In the genomic region with DNA sequence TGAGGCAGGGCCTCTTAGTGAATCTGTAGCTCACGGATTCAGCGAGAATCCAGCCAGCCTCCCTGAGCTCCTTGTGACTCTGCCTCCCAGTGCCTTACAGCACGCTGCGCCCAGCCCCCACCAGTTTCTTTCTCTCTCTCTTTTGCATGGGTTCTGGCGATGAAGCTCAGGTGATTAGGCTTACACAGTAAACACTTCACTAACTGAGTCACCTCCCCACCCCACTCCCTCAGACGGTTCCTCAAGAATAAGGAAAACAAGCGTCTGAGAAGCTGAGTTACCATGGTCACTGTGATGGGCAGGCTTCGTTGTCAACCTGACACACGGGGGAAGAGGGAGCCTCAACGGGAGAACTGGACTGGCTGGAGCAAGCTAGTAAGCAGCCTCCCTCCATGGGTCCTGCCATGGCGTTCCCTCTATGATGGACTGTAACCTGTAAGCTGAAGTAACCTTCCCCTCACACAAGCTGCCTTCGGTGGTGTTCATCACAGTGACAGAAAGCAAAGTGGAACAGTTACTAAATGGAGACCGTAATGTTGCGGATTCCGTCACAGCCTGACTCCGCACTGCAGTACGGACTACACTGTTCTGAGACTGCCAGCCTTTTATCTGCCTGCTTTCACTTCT, we compare ENCODE assay signal across 15 mouse cellular contexts. TPM values are rescaled to one million over a fixed set of nuclear protein-coding genes. Genes with fewer than 3 reads are reported as not detected.
DNase-seq lines count a peak whose midpoint lies in the region; ATAC-seq and TF ChIP-seq lines count a peak whose summit lies in the region.
"Had no signal": no experiment of that assay in that cellular context is flagged by ENCODE, and none has a peak within 500 bp of the region (broad histone marks: within the 10 kb centered on the region; RNA-seq: fewer than 3 reads in every experiment).

No protein-coding gene starts in this region.

- no peak overlapping the region for H3K4me3 ChIP-seq in heart, embryonic 13.5 days
- H3K4me3 ChIP-seq in heart, adult 2 months = no peak overlapping the region
- no peak overlapping the region for H3K4me3 ChIP-seq in neural tube, embryonic 11.5 days (ENCODE audit: low read depth, low read length)
- H3K4me3 ChIP-seq in neural tube, embryonic 15.5 days (replicated peaks) = no peak overlapping the region
- no peak overlapping the region for H3K4me3 ChIP-seq in lung, embryonic 14.5 days (ENCODE audit: low read depth, low read length)
- no peak overlapping the region for H3K4me3 ChIP-seq in stomach, postnatal 0 days (ENCODE audit: low read depth, low read length)
- H3K4me3 ChIP-seq: erythroblast, embryonic 14.5 days; liver, embryonic 12.5 days had no signal

- no peak for TF ChIP-seq EP300 in heart, adult 2 months (IDR thresholded peaks at IDR 0.05; ENCODE audit: insufficient read depth, low read depth, low read length)
- TF ChIP-seq EP300 in stomach, postnatal 0 days (optimal IDR thresholded peaks at IDR 0.05) = no peak

- no peak overlapping the region for H3K9ac ChIP-seq in heart, embryonic 13.5 days
- no peak overlapping the region for H3K9ac ChIP-seq in heart, adult 2 months (ENCODE audit: low read depth, low read length)
- H3K9ac ChIP-seq in neural tube, embryonic 11.5 days (ENCODE audit: low read length) = no peak overlapping the region
- H3K9ac ChIP-seq in neural tube, embryonic 15.5 days (replicated peaks) = no peak overlapping the region
- no peak overlapping the region for H3K9ac ChIP-seq in lung, embryonic 14.5 days
- H3K9ac ChIP-seq in stomach, postnatal 0 days (ENCODE audit: low read length) = no peak overlapping the region
- H3K9ac ChIP-seq: liver, embryonic 12.5 days had no signal

- ATAC-seq in heart, embryonic 13.5 days (ENCODE audit: extremely low read depth, insufficient number of reproducible peaks, low FRiP score, low TSS enrichment) = no peak
- no peak for ATAC-seq in neural tube, embryonic 11.5 days (ENCODE audit: insufficient read depth, low FRiP score, low TSS enrichment)
- no peak for ATAC-seq in neural tube, embryonic 15.5 days (ENCODE audit: low FRiP score)
- ATAC-seq in lung, embryonic 14.5 days (ENCODE audit: insufficient read depth) = 0 out of 2 replicates have a peak, but pooled peaks have one; percentile 23
- ATAC-seq in stomach, postnatal 0 days (ENCODE audit: low FRiP score, low TSS enrichment) = peak; percentile 79
- ATAC-seq: hindbrain, embryonic 16.5 days; liver, embryonic 12.5 days had no signal

- H3K27ac ChIP-seq in heart, embryonic 13.5 days (replicated peaks) = no peak overlapping the region
- H3K27ac ChIP-seq in heart, adult 2 months = no peak overlapping the region
- H3K27ac ChIP-seq in neural tube, embryonic 11.5 days (ENCODE audit: low read depth, low read length) = no peak overlapping the region
- H3K27ac ChIP-seq in neural tube, embryonic 15.5 days (replicated peaks) = no peak overlapping the region
- no peak overlapping the region for H3K27ac ChIP-seq in lung, embryonic 14.5 days (ENCODE audit: low read depth)
- no peak overlapping the region for H3K27ac ChIP-seq in stomach, postnatal 0 days (replicated peaks)
- H3K27ac ChIP-seq: liver, embryonic 12.5 days had no signal

- TF ChIP-seq POLR2A in heart, adult 2 months (IDR thresholded peaks at IDR 0.05; ENCODE audit: insufficient read depth, low read depth, low read length) = no peak

- peaks cover 37% of the 10 kb centered on the region for H3K27me3 ChIP-seq in heart, embryonic 13.5 days (replicated peaks)
- H3K27me3 ChIP-seq in heart, adult 2 months (ENCODE audit: control insufficient read depth, insufficient read depth, low read length) = no peaks in the 10 kb centered on the region
- H3K27me3 ChIP-seq in neural tube, embryonic 11.5 days (ENCODE audit: control insufficient read depth, insufficient read depth, low read length) = no peaks in the 10 kb centered on the region
- H3K27me3 ChIP-seq in neural tube, embryonic 15.5 days (replicated peaks) = no peaks in the 10 kb centered on the region
- H3K27me3 ChIP-seq in lung, embryonic 14.5 days (ENCODE audit: insufficient read depth, low read length) = no peaks in the 10 kb centered on the region
- H3K27me3 ChIP-seq in stomach, postnatal 0 days (ENCODE audit: control insufficient read depth, insufficient read depth, low read length) = no peaks in the 10 kb centered on the region

- peak overlapping the region; percentile 38; the same call in 1 of the 2 replicates for H3K4me2 ChIP-seq in heart, embryonic 13.5 days
- no peak overlapping the region for H3K4me2 ChIP-seq in neural tube, embryonic 11.5 days (ENCODE audit: low read depth)
- H3K4me2 ChIP-seq in neural tube, embryonic 15.5 days = no peak overlapping the region
- H3K4me2 ChIP-seq in lung, embryonic 14.5 days = no peak overlapping the region; the same call in 1 of the 2 replicates
- no peak overlapping the region for H3K4me2 ChIP-seq in stomach, postnatal 0 days (replicated peaks; ENCODE audit: low read depth)
- H3K4me2 ChIP-seq: liver, embryonic 12.5 days; midbrain, embryonic 11.5 days had no signal

- DNase-seq in heart, adult 2 months = no peak
- DNase-seq in neural tube, embryonic 11.5 days (ENCODE audit: low spot score) = peak; percentile 9
- DNase-seq in lung, embryonic 14.5 days = peak; percentile 52
- peak; percentile 81 for DNase-seq in stomach, postnatal 0 days (ENCODE audit: low spot score)
- no peak for DNase-seq in spleen, postnatal 14 days (ENCODE audit: low spot score in 2 of 2)
- DNase-seq in gastrocnemius, postnatal 10 days = no peak
- DNase-seq: adrenal gland, adult 8-10 months; cerebellum, adult 11-12 months; gastrocnemius, postnatal 14 days had no signal

- intact Hi-C loops in heart, adult 2 months (cut with DNase I) = no loop called here

- no peaks in the 10 kb centered on the region for H3K9me3 ChIP-seq in heart, embryonic 13.5 days
- no peaks in the 10 kb centered on the region for H3K9me3 ChIP-seq in neural tube, embryonic 11.5 days (ENCODE audit: control insufficient read depth, low read length)
- no peaks in the 10 kb centered on the region for H3K9me3 ChIP-seq in neural tube, embryonic 15.5 days (replicated peaks)
- no peaks in the 10 kb centered on the region for H3K9me3 ChIP-seq in lung, embryonic 14.5 days (ENCODE audit: low read depth, low read length)
- H3K9me3 ChIP-seq in stomach, postnatal 0 days (ENCODE audit: control insufficient read depth, low read length) = no peaks in the 10 kb centered on the region
- H3K9me3 ChIP-seq: liver, embryonic 12.5 days had no signal

- 42% methylated on average over 17 of the region's 17 CpGs for WGBS in heart, embryonic 13.5 days
- WGBS in heart, adult 2 months = 82% methylated on average over 17 of the region's 17 CpGs
- 60% methylated on average over 17 of the region's 17 CpGs for WGBS in neural tube, embryonic 11.5 days
- WGBS in neural tube, embryonic 15.5 days = 53% methylated on average over 17 of the region's 17 CpGs
- 35% methylated on average over 17 of the region's 17 CpGs for WGBS in lung, embryonic 14.5 days
- 41% methylated on average over 17 of the region's 17 CpGs for WGBS in stomach, postnatal 0 days

- no peaks in the 10 kb centered on the region for H3K36me3 ChIP-seq in heart, embryonic 13.5 days
- H3K36me3 ChIP-seq in heart, adult 2 months (ENCODE audit: control insufficient read depth, insufficient read depth, low read length) = no peaks in the 10 kb centered on the region
- H3K36me3 ChIP-seq in neural tube, embryonic 11.5 days (ENCODE audit: control insufficient read depth, insufficient read depth, low read length) = no peaks in the 10 kb centered on the region
- H3K36me3 ChIP-seq in neural tube, embryonic 15.5 days = no peaks in the 10 kb centered on the region
- no peaks in the 10 kb centered on the region for H3K36me3 ChIP-seq in lung, embryonic 14.5 days (ENCODE audit: insufficient read depth)
- no peaks in the 10 kb centered on the region for H3K36me3 ChIP-seq in stomach, postnatal 0 days (ENCODE audit: control insufficient read depth, insufficient read depth, low read length)
- H3K36me3 ChIP-seq: liver, embryonic 12.5 days had no signal

- no peak for TF ChIP-seq CTCF in heart, adult 2 months (IDR thresholded peaks at IDR 0.05)
- no peak for TF ChIP-seq CTCF in lung, embryonic 14.5 days (IDR thresholded peaks at IDR 0.05; ENCODE audit: low read depth)
- TF ChIP-seq CTCF in stomach, postnatal 0 days (IDR thresholded peaks at IDR 0.05; ENCODE audit: low read depth) = no peak

- no peaks in the 10 kb centered on the region for H3K79me2 ChIP-seq in heart, adult 2 months (replicated peaks; ENCODE audit: control insufficient read depth, insufficient read depth, low read length)

- H3K4me1 ChIP-seq in heart, embryonic 13.5 days = peaks cover 81% of the 10 kb centered on the region
- peaks cover 13% of the 10 kb centered on the region for H3K4me1 ChIP-seq in heart, adult 2 months (ENCODE audit: control insufficient read depth, insufficient read depth, low read length)
- peaks cover 6% of the 10 kb centered on the region; the same call in 1 of the 2 replicates for H3K4me1 ChIP-seq in neural tube, embryonic 11.5 days (ENCODE audit: control insufficient read depth, insufficient read depth, low read length)
- H3K4me1 ChIP-seq in neural tube, embryonic 15.5 days = peaks cover 43% of the 10 kb centered on the region
- peaks cover 35% of the 10 kb centered on the region for H3K4me1 ChIP-seq in lung, embryonic 14.5 days (ENCODE audit: insufficient read depth)
- H3K4me1 ChIP-seq in stomach, postnatal 0 days (replicated peaks; ENCODE audit: control insufficient read depth, insufficient read depth) = peaks cover 23% of the 10 kb centered on the region

RNA-seq across cellular contexts. Expression of a gene that starts 37.8 kb away (rescaled TPM):
- polyA plus RNA-seq in heart, embryonic 13.5 days (2015; fragmentation: Nextera tagmentation; extraction: Ambion mirVana) = 83.7 and 90.0 TPM in 2 replicates
- total RNA-seq in heart, adult 2 months (2021) = 10 to 100 TPM; 23.9 to 25.9 TPM
- 25.2 and 30.0 TPM in 2 replicates for polyA plus RNA-seq in heart, adult 2 months (2012; rRNA removed)
- polyA plus RNA-seq in neural tube, embryonic 11.5 days (2014; fragmentation: Nextera tagmentation; extraction: Ambion mirVana) = 52.9 and 59.1 TPM in 2 replicates
- polyA plus RNA-seq in neural tube, embryonic 15.5 days (2015; fragmentation: Nextera tagmentation; extraction: Ambion mirVana) = 88.4 and 90.9 TPM in 2 replicates
- polyA plus RNA-seq in lung, embryonic 14.5 days (2014; fragmentation: Nextera tagmentation; extraction: Ambion mirVana) = 25.6 and 29.1 TPM in 2 replicates
- polyA plus RNA-seq in stomach, postnatal 0 days (2015; fragmentation: Nextera tagmentation; extraction: Ambion mirVana) = 33.4 and 33.9 TPM in 2 replicates
- 10 to 100 TPM; 12.3 to 20.6 TPM for total RNA-seq in gastrocnemius, postnatal 10 days (2021)

Comparison
In these comparisons a context has a peak if more than half of its experiments do, and no peak if none do; other contexts are left out.
1. ATAC-seq: peak in lung, embryonic 14.5 days (single experiment) and stomach, postnatal 0 days (single experiment); none in heart, embryonic 13.5 days (single experiment), neural tube, embryonic 11.5 days (single experiment) and neural tube, embryonic 15.5 days (single experiment).
2. DNase-seq: peak in neural tube, embryonic 11.5 days (single experiment), lung, embryonic 14.5 days (single experiment) and stomach, postnatal 0 days (single experiment); none in heart, adult 2 months (0 of 2), spleen, postnatal 14 days (0 of 2) and gastrocnemius, postnatal 10 days (single experiment).